Mouse (Mus musculus): ENCODE measurements around the gene Dok4. TPM values are rescaled to one million over a fixed set of nuclear protein-coding genes. Genes with fewer than 3 reads are reported as not detected.

Dok4 gene
- polyA plus RNA-seq, 1 experiment = 9.3 TPM

DNA sequence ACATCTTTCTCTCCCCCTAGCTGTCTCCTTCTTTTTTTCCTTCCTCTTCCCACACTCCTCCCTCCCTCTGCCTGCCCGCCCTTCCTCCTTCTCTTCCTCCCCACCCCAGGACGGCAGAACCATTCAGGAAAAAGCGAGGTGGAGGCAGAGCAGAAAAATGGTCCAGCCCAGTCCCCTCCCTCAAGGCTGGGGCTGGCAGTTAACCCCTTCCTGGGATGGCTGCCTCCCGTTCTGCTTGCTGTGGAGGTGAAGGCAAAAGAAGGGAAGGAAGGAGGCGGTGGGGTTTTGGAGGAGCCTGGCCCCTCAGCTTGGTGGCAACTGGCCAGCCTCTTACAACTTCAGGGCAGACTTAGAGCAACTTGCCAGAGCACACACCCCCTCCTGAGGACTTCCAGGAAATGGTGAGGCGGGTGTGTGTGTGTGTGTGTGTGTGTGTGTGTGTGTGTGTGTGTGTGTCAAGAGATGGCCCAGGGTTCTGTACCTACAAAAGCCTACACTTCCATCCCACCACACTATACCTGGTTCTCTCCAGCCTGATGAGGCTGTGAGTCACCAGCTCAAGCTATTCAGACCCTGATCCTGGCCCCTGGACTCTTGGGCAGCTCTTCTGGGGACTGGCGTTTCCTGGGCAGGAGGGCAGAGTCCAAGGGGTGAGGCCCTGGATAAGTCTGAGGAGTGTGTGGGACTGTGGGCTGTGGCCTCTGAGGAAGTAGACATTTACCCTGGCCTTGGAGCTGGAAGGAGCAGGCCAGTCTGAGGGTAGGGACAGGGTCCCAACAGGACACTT is 4.8 kb downstream of the Dok4 start:
- H3K4me1 ChIP-seq (ENCODE audit: control insufficient read depth, insufficient read depth, low read length) = peaks cover 5% of the 10 kb centered on the region; the same call in 1 of the 2 replicates
- TF ChIP-seq CTCF (IDR thresholded peaks at IDR 0.05; ENCODE audit: borderline replicate concordance, insufficient read depth, low read length) (no peak), POLR2A (IDR thresholded peaks at IDR 0.05; ENCODE audit: low read depth, low read length) (peak; percentile 73)
- H3K27ac ChIP-seq (ENCODE audit: insufficient read depth, low read length) = no peak overlapping the region
- peak overlapping the region; percentile 49 for H3K4me3 ChIP-seq (ENCODE audit: insufficient read depth, low read length)

DNA sequence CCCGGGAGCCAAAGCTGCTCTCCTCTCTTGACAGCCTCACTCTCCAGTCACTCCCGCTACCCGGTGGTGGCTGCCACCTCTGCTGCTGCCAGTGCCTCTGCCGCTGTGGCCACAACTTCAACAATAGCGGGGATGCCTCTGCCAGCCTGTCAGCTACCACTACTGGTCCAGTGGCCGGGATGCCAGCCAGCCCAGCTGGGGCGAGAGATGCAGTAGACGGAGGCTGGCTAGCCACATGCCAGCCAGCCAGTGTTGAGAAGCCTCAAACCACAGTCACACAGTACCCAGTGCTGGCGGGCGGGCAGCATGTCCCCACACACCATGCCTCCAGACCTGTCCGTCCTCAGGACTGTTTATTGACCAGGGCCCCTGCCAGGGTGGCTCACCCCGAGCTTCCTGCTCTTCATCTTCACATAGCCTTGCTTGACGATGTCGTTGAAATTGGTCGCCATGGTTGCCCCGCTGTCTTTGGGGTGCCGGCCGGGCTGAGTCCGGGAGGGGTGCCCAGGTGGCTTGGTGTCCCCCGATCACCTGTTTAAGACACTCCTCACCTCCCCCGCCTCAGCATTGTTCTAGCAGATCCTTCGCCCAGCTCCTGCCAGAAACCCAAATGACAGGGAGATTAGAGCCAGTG is 5.5 kb downstream of the Dok4 start:
- H3K27ac ChIP-seq (ENCODE audit: insufficient read depth, low read length) = no peak overlapping the region
- H3K4me1 ChIP-seq (ENCODE audit: control insufficient read depth, insufficient read depth, low read length) = peaks cover 5% of the 10 kb centered on the region; the same call in 1 of the 2 replicates
- H3K4me3 ChIP-seq (ENCODE audit: insufficient read depth, low read length) = peak overlapping the region; percentile 49
- TF ChIP-seq CTCF (IDR thresholded peaks at IDR 0.05; ENCODE audit: borderline replicate concordance, insufficient read depth, low read length) (no peak), POLR2A (IDR thresholded peaks at IDR 0.05; ENCODE audit: low read depth, low read length) (no peak)

DNA sequence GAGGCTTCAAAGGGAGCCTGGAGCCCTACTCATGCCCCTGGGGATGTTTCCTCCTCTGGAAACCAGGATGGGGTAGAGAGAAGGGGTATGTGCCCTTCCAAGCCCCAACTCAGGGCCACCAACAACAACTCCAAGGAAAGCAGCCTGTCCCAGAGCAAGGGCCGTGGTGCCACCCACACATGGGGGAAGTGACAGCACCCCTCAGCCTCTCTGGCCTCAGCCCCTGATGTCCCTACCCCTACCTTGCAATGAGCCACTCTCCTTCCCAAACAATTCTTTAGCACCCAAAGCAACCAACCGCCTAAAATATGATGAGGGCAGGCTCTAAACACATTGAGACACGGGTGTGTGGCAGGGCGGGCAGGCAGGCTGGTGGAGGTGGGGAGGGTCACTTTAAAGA is 6.1 kb downstream of the Dok4 start:
- Histone ChIP-seq H3K4me3 (ENCODE audit: insufficient read depth, low read length) (peak overlapping the region; percentile 49), H3K4me1 (ENCODE audit: control insufficient read depth, insufficient read depth, low read length) (peaks cover 1% of the 10 kb centered on the region; the same call in 1 of the 2 replicates), H3K27ac (ENCODE audit: insufficient read depth, low read length) (no peak overlapping the region)
- TF ChIP-seq CTCF (IDR thresholded peaks at IDR 0.05; ENCODE audit: borderline replicate concordance, insufficient read depth, low read length) (no peak), POLR2A (IDR thresholded peaks at IDR 0.05; ENCODE audit: low read depth, low read length) (no peak)

DNA sequence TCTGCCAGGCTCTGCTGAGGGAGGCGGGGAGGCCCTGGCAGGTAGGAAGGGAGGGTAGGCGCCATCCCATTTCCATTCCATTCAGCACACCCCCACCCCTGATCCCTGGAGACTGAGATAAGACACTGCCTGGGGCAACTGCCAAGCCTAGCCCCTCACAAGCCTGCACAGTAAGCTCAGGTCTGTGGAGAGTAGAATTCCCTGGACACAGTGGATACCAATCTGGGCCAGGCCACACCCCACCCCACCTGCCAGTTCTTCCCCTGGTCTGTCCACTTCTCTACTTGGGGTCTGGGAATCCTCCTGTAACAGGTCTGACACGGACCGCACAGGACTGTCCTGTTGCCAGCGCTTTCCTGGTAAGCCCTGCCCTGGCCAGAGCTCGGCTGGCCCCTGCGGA is 7.0 kb downstream of the Dok4 start:
- no peak overlapping the region for H3K4me3 ChIP-seq (ENCODE audit: insufficient read depth, low read length)
- H3K4me1 ChIP-seq (ENCODE audit: control insufficient read depth, insufficient read depth, low read length) = no peaks in the 10 kb centered on the region
- no peak for TF ChIP-seq CTCF (IDR thresholded peaks at IDR 0.05; ENCODE audit: borderline replicate concordance, insufficient read depth, low read length)
- no peak overlapping the region for H3K27ac ChIP-seq (ENCODE audit: insufficient read depth, low read length)

DNA sequence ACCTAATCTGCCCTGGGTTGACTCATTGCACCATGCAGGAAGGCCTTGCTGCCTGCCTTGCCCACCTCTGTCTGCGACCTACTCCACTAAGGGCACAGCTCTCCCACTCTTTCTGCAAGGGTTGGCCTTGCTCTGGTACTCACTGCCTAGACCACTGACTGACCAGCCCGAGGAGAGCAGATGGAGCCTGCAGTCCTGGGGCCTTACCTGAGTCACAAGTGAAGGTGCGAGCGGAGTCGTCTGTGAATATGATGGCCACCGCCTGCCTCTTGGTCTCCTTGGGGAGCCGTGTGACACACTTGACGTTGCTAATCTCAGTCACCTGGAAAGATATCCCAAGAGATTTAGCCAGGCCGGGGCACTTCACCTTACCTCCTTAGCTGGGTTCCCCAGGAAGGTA is 9.2 kb downstream of the Dok4 start:
- Histone ChIP-seq H3K27ac (ENCODE audit: insufficient read depth, low read length) (no peak overlapping the region), H3K4me1 (ENCODE audit: control insufficient read depth, insufficient read depth, low read length) (no peaks in the 10 kb centered on the region), H3K4me3 (ENCODE audit: insufficient read depth, low read length) (no peak overlapping the region)
- TF ChIP-seq POLR2A (IDR thresholded peaks at IDR 0.05; ENCODE audit: low read depth, low read length) = no peak
- TF ChIP-seq CTCF (IDR thresholded peaks at IDR 0.05; ENCODE audit: borderline replicate concordance, insufficient read depth, low read length) = no peak

DNA sequence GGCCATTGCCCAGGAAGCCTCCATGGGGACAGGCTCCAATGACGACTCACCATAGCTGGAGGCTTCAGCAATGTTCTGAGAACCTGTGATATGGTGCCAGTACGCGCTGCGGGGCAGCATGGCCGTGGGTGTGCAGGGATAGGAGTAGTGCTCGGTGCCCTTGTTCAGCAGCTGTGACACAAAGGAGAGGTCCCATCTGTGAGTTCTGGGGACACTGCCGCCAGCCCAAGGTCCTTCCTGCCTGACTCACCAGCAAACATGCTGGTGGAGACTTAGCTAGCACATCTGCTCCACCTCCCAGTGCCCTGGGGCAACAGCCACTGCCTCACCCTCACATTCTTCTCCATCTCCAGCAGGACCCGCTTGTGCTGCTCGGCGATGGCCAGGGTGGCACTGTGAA is 10.8 kb downstream of the Dok4 start:
- H3K27ac ChIP-seq (ENCODE audit: insufficient read depth, low read length) = no peak overlapping the region
- TF ChIP-seq POLR2A (IDR thresholded peaks at IDR 0.05; ENCODE audit: low read depth, low read length) (no peak), CTCF (IDR thresholded peaks at IDR 0.05; ENCODE audit: borderline replicate concordance, insufficient read depth, low read length) (no peak)
- H3K4me1 ChIP-seq (ENCODE audit: control insufficient read depth, insufficient read depth, low read length) = no peaks in the 10 kb centered on the region
- H3K4me3 ChIP-seq (ENCODE audit: insufficient read depth, low read length) = no peak overlapping the region

DNA sequence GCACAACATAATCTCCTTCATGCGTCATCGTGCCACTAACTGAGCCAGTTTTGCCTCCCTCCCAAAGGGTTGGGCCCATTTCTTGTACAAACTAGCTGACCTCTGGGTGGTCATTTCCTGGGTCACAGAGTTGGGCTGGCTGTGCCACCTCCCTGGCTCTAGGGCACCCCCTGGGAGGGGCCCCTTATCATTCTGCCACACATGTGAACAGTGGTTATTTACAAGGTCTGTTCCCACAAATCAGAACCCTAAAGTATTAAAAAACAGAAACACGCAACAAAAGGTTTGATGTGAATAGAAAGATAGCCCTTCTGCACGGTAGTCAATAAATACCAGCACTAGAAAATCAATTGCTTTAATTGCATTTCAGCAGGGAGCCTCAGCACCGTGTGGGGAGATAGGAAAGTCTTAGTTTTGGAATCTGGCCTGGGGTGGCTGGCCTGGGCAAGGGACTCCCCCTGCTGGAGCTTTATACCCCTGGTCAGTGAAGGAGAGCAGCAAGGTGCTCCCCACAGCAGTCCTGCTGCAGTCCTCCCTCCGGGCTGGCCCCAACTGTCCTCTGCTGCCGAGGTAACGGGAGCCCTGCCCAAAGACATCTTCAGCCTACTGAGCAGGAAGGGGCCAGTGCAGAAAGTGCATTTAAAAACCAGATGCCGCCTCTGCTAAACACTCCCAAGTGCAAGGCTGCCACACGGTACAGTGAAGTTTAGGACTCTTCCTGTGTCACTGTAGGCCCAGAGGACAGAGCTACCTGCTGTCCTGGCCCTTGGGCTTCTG is 12.0 kb downstream of the Dok4 start:
- TF ChIP-seq POLR2A (IDR thresholded peaks at IDR 0.05; ENCODE audit: low read depth, low read length) (no peak), CTCF (IDR thresholded peaks at IDR 0.05; ENCODE audit: borderline replicate concordance, insufficient read depth, low read length) (no peak)
- no peaks in the 10 kb centered on the region for H3K4me1 ChIP-seq (ENCODE audit: control insufficient read depth, insufficient read depth, low read length)
- no peak overlapping the region for H3K4me3 ChIP-seq (ENCODE audit: insufficient read depth, low read length)
- H3K27ac ChIP-seq (ENCODE audit: insufficient read depth, low read length) = no peak overlapping the region

DNA sequence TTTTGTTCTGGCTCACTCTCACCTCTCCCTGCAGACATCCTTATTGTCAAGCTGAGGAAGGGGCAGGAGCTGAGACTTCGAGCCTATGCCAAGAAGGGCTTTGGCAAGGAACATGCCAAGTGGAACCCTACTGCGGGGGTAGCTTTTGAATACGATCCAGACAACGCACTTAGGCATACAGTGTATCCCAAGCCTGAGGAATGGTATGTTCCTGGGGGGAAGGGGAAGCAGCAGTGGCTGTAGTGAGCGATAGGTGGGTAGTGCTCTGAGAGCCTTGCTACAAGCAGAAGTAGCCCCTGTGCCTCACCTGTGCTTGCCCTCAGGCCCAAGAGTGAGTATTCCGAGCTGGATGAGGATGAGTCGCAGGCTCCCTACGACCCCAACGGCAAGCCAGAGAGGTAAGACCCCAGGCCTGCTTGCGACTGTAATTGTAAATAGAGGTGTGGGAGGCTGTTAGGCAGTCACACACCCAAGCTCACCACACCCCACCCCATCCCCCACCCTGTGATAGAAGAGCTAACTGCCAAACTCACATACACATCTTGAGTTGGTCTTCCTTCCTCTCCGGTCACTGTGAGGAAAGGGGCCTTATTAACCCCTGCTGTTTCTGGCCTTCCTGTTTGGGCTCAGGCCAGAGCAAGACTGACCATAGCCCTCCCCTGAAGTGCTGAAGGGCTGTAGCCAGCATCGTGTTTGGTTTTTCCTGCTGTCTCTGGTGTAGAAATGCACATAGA is 13.5 kb downstream of the Dok4 start:
- no peak for TF ChIP-seq CTCF (IDR thresholded peaks at IDR 0.05; ENCODE audit: borderline replicate concordance, insufficient read depth, low read length)
- TF ChIP-seq POLR2A (IDR thresholded peaks at IDR 0.05; ENCODE audit: low read depth, low read length) = no peak
- H3K4me1 ChIP-seq (ENCODE audit: control insufficient read depth, insufficient read depth, low read length) = 0 out of 2 replicates have a peak, but pooled peaks cover 3% of the 10 kb centered on the region
- no peak overlapping the region for H3K4me3 ChIP-seq (ENCODE audit: insufficient read depth, low read length)
- H3K27ac ChIP-seq (ENCODE audit: insufficient read depth, low read length) = no peak overlapping the region

DNA sequence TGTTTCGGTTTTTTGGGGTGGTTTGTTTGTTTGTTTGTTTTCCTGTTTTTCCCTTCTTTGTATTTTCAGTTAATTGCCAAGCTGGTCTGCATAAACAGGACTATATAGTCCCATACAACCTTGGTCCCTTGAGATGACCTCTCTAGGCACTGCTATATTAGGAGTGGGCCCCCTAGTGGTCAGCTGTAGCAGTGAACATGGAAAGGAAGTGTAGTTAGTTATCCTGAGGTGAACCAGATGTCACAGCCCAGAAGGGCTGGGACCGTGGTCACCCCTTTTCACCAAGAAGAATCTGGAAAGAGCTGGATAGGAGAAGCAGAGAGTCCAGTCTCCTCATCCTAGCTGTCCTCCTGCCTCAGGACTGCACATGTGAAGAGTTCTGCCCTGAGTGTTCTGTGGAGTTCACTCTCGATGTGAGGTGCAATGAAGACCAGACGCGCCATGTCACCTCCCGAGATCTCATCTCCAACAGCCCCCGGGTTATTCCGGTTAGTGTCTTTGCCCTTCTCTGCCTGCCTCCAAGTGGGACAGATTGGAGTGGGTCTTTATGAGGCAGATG is 14.7 kb downstream of the Dok4 start:
- no peak for TF ChIP-seq CTCF (IDR thresholded peaks at IDR 0.05; ENCODE audit: borderline replicate concordance, insufficient read depth, low read length)
- TF ChIP-seq POLR2A (IDR thresholded peaks at IDR 0.05; ENCODE audit: low read depth, low read length) = no peak
- H3K27ac ChIP-seq (ENCODE audit: insufficient read depth, low read length) = no peak overlapping the region
- 0 out of 2 replicates have a peak, but pooled peaks cover 3% of the 10 kb centered on the region for H3K4me1 ChIP-seq (ENCODE audit: control insufficient read depth, insufficient read depth, low read length)

More for the DNA sequence above, 14.7 kb downstream of the Dok4 start:
- no peak overlapping the region for H3K4me3 ChIP-seq (ENCODE audit: insufficient read depth, low read length)

Data from embryonic fibroblast, embryonic 13.5 days (primary cell).